Mouse (Mus musculus) lung, postnatal 14 days (tissue): ENCODE data around the gene Hipk4.
"Not testable (repeated sequence)": the region's sequence is repeated elsewhere in the genome, so short reads cannot be mapped to it uniquely, and the experiment has no call there.

ENCODE experiments used
- DNase-seq: peaks from one replicate; pipeline ENCODE4 v3.0.0; 2021

Gene Hipk4

GRCm38 (mm10) chr7:27494659-27495367 is 28.3 kb upstream of the Hipk4 start:
- not testable (repeated sequence) for DNase-seq

DNA sequence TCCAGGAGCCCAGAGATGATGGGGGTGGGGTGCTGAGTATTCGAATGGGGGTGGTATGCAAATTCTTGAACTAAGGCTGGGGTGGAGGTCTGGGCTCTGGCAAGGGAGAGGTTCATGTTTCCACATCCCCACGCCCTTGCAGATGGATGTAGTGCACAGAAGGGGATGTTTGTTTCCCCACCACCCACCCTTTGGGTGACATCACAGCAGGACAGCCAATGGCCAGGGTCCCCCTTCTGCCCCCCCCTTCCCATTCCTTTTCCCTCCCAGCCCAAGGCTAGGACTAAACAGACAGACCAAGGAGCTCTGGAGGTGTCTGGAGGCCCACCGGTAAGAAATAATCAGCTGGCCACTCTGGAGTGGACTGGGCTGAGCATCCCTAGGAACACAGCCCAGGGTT is 24.0 kb upstream of the Hipk4 start, which contains the start of gene Prx:
Gene Prx, plus strand, starts transcription at position 289 of the 400 bp plus-strand sequence.
- no peak for DNase-seq

- peak; percentile 50 for DNase-seq
These were observed 21.4 kb upstream of the Hipk4 start for GRCm38 (mm10) chr7:27501620-27502019.

- no peak for DNase-seq
These were observed 16.2 kb upstream of the Hipk4 start for GRCm38 (mm10) chr7:27506765-27507370.

DNA sequence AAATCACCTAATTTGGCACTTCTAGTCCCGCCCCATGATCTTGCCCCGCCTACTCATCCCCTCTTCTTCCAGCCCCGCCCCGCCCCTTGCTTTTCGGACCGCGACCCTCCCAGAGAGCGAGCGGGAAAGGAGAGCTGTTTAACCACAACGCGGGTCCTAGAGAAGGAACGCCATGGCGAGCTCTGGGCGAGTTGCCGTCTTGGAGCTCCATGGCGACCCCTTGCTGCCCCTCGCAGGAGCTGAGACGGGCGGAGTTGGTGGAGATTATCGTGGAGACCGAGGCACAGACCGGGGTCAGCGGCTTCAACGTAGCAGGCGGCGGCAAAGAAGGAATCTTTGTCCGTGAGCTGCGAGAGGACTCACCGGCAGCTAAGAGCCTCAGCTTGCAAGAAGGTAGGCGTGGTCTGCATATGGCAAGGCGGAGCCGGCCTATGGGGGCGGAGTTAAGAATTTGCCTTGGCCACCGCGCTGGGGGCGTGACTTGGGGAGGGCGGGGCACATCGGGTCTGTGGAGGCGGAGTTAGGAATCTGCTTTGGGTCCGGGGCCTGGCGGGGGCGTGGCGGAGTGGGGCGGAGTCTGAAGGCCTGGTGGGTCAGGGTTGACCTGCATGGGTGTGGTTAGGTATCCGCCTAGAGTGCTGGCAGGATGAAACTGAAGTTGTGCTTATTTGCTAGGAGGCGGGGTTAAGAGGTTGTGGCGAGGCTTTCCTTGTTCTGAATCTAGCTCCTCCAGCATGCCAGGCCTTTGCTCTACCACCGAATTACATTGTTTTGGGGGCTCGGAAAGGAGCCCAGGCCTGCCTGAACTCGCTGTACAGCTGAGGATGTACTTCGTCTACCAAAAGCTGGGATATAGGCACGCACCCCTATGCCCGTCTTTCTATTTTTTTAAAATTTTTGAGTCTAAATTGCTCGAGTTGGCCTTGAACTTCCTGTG is 15.1 kb upstream of the Hipk4 start:
- peak; percentile 99 for DNase-seq

DNA sequence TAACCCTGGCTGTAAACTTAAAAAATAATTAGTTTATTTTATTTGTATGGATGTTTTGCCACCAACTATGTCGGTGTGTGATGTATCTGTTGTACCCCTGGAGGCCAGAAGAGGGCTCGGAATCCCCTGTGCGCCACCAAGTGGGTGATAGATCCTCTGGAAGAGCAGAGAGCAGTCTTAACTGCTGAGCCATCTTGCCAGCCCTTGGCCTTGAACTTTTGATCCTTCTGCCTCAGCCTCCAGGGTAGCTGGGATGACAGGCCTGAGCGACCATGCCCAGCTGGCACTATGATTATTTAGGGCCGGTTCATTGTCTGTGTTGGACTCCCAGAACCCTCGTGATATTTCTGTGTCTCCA is 14.4 kb upstream of the Hipk4 start:
- DNase-seq = peak; percentile 70

- no peak for DNase-seq
These were observed 12.3 kb upstream of the Hipk4 start for GRCm38 (mm10) chr7:27510809-27511208.

DNA sequence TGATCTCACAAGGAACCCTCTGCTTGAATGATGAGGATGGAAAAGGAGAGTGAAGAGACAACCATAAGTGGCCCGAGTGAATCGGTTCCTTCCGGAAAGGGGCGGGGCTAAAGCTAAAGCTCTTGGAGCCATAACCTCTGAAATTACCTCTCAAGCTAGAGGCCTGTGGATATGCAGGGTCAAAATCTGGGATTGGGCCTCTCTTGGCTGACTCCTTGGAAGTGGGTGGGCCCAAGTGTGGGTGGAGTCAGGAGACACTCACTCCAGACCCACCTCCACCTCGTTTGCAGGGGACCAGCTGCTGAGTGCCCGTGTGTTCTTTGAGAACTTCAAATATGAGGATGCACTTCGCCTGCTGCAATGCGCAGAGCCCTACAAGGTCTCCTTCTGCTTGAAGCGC is 8.1 kb upstream of the Hipk4 start:
- no peak for DNase-seq

DNA sequence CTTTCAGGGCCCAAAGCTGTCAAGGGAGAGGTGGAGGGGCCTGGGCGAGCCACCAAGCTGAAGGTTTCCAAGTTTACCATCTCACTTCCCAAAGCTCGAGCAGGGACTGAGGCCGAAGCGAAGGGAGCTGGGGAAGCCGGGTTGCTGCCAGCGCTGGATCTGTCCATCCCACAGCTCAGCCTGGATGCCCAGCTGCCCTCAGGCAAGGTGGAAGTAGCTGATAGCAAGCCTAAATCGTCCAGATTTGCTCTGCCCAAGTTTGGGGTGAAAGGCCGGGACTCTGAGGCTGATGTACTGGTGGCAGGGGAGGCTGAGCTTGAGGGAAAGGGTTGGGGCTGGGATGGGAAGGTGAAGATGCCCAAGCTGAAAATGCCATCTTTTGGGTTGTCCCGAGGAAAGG is 4.8 kb upstream of the Hipk4 start:
- DNase-seq = no peak

GRCm38 (mm10) chr7:27520104-27520503 is 3.0 kb upstream of the Hipk4 start:
- DNase-seq = no peak

DNA sequence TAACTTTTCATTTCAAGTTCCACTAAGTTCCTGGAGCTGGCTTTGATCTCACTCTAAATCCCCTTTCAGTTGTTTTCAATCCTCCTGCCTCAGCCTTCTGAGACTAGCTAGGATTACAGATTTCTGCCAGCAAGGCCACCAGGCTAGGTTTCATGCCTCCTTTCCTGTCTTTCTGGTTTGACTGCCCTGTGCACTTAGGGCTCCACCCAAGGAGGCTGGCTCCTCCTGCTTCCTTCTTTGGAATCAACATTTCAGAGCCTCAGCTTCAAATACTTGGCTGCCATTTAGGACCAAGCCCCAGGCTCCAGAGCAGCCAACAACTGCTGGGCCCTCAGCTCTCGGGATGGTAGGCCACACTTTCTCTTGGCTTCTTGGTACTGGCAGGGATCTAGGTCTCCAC is 2.5 kb upstream of the Hipk4 start:
- DNase-seq = peak; percentile 16

GRCm38 (mm10) chr7:27523805-27524204 is 738 bp downstream of the Hipk4 start:
- DNase-seq = no peak

DNA sequence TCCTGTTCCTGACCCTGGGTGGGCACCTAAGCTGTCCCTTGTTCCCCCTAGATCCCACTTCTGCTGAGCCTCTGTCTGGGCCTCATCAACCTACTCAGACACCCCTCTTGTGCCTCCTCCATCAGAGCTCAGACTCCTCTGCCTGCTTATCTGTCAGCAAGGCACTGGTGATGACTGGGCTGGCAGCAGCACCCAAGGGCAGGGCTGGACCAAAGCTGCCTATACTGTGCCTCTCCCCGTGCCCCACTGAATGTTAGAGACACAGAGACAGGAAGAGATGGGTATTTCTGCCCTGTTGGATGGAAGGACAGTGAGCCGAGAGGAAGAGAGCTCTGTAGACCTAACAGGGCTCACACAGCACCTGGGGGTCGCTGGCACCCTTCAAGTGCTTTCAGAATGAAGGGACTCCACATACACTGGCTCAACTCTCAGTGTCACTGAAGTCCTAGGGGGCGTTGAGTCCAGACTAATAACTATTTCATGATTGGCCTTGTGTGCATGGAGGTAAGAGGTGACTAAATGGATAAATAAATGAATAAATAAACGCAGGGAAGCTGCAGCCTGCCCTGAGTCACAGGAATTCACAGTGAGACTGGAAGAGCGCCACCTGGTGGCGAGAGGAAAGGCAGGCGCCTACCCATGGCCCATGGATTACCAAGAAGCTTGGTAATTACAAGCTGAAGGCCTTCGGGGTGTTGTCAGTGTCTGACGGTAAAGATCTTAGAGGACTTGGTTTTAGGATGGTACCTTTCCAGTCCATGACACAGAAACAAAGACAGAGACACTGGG is 3.2 kb downstream of the Hipk4 start:
- DNase-seq = peak; percentile 85

DNA sequence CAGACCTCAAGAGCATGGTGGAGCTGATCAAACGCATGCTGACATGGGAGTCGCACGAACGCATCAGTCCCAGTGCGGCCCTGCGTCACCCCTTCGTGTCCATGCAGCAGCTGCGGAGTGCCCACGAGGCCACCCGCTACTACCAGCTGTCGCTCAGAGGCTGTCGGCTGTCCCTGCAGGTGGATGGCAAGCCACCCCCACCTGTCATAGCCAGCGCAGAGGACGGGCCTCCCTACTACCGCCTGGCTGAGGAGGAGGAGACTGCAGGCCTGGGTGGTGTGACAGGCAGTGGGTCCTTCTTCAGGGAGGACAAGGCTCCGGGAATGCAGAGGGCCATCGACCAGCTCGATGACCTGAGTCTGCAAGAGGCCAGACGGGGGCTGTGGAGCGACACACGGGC is 6.0 kb downstream of the Hipk4 start:
- no peak for DNase-seq

DNA sequence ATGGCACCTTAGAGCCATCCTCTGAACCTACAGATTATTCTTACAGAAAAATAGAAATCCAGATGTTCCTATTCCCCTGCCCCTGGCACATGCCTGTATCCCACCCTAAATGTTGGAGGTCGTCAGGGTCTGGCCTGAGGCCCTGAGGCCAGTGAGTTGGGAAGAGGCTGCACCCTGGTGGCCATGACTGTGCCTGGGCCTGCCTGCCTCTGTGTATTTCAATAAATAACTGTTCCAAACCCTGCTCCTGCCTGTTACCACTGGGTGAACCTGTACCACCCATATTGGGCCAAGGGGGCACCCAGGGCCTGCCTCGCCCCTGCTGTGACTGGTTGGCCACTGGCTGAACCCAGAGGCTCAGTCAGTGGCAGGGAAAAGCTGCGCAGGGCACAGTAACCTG is 7.9 kb downstream of the Hipk4 start:
- no peak for DNase-seq

- DNase-seq = no peak
These were observed 8.6 kb downstream of the Hipk4 start for GRCm38 (mm10) chr7:27531707-27532106.

DNA sequence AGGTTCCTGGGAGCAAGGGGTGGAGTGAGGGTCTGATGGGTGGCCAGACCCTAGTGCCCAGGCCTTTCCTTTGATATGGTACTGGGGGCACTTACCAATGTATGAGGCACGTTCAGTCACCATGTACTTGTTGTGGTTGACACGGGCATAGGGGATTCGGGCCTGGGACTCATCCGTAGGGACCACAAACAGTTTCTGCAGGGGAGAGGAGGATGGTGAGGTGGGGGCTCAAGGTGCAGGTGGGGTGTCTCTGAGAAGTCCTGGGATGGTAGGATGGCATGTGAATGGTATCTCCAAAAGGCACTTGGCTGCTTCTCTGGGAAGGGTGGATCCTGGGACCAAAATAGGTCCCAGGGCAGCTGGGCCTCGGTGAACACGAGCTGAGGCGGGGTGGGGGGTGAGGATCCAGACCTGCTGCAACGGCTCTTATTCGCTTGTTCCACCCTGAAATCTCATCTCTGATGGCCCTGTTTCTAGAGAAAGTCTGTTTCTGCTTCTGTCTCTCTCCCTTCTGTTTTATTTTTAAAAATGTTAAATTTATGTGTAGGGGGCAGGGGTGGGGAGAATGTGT is 9.5 kb downstream of the Hipk4 start:
- no peak for DNase-seq

- DNase-seq = no peak
These were observed 12.3 kb downstream of the Hipk4 start for GRCm38 (mm10) chr7:27535386-27535785.

DNA sequence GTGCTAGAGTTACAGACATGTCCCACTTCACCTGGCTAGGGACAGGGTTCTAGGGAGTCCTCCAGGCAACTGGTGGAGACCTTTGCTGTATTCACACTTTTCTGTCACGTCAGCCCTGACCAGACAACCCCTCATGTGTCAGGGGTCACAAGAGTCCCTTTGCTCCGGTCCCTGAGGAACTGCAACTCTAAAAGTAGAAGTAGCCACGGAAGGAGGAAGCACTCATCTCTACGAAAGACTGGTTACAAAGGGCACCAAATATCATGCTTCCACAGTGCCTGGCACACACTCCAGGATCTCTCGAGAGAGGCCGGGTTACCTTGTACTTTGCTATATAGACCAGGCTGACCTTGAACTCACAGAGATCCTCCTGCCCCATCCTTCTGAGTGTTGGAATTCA is 13.6 kb downstream of the Hipk4 start:
- no peak for DNase-seq

DNA sequence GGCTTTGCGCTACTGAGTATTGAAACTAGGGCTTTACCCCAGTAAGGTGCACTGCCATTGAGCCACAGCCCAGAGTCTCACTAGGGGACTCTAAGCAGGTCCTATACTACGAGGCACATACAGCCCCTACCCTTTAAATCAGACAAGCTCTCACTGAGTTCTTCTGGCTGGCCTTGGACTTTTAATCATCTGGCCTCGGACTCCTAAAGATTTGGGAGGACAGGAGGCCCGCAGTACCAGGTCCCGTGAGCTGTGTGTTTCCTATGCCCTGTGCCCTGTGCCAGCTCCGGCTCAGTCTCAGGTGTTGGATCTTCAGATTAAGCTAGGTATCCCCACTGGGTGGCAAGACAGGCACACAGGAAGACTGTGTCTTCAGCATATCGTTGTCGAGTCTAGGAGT is 14.9 kb downstream of the Hipk4 start:
- no peak for DNase-seq

DNA sequence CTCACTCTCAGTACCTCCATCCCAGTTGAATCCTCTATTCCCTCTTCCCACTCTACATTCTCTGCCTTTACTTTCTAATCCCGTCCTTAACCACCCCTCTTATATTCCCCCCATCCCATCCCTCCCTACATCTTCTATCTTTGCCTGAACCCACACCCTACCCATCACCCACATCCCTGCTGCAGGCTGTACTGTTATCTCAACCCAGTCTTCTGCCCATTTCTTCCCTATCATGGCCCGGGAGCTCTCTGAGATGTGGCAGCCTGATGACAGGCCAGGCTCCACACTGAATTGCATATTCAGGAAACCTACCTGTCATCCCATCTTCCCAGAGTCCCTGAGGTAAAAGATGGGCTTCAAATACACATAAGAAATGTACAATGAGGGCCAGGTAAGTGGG is 15.7 kb downstream of the Hipk4 start:
- DNase-seq = no peak

DNA sequence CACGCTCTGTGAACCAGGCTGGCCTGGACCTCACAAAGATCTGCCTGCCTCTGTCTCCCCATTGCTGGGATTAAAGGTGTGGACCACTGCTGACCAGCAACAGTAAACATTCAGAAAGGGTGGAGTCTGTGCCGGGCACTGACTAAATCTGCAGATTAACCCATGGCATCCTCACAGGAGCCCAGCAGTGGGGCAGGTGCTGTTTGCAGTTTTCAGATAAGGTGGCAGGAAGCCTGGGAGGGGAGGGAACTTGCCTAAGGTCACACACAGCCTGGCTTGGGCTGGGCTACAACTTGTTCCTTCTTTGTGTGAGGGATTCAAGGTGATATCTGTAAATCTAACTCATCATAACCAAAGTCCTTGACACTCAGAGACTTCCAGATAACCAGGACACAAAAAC is 17.5 kb downstream of the Hipk4 start:
- no peak for DNase-seq

DNA sequence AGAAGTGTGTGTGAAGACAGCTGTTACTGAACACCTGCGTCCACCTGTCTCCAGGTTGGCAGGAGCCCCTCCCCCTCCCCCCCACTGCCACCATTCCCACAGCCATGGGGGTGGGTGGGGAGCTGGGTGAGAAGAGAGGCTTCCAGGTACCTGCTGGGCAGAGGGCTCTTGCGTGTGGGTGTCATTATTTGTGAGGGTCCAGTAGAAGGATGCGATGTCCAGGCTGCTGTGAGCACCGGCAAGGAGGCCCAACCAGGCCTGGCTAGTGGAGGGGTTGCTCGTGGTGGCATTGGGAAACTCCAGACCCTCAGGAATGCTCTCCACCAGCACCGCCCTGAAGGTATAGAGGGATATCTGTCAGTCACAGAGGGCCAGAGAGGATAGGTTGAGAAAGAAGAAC is 17.9 kb downstream of the Hipk4 start:
- no peak for DNase-seq
